Mouse (Mus musculus) lung, embryonic 14.5 days (tissue): ENCODE measurements around the gene Irak2. TPM values are rescaled to one million over a fixed set of nuclear protein-coding genes. Genes with fewer than 3 reads are reported as not detected.
A peak's percentile ranks its signal among the peaks of the same experiment; 100 is the strongest.

ENCODE experiments used
- ATAC-seq: fragments of 200-750 bp; cut with Nextera tagmentation; 2 replicates; pipeline ENCODE4 v1.8.0; 2017; ENCODE audit warnings: mild to moderate bottlenecking, moderate TSS enrichment, moderate library complexity; ENCODE audit not compliant: insufficient read depth
- DNase-seq: peaks from one replicate; pipeline ENCODE4 v3.0.0-alpha.2; 2015
- H3K27ac ChIP-seq: fragments of 300-500 bp; sonication (generic); 2 replicates; pipeline ENCODE4 v1.5.1; 2014; ENCODE audit warnings: low read depth, mild to moderate bottlenecking, moderate library complexity
- H3K27me3 ChIP-seq: fragments of 300-500 bp; sonication (generic); 2 replicates; pipeline ENCODE4 v1.6.1; 2014; ENCODE audit warnings: low read length, control low read depth; ENCODE audit not compliant: insufficient read depth
- H3K36me3 ChIP-seq: fragments of 300-500 bp; sonication (generic); 2 replicates; pipeline ENCODE4 v1.6.1; 2014; ENCODE audit warnings: control low read depth; ENCODE audit not compliant: insufficient read depth
- H3K4me1 ChIP-seq: fragments of 300-500 bp; sonication (generic); 2 replicates; pipeline ENCODE4 v1.6.1; 2014; ENCODE audit warnings: antibody characterized with exemption, control low read depth; ENCODE audit not compliant: insufficient read depth
- H3K4me2 ChIP-seq: fragments of 300-500 bp; sonication (generic); 2 replicates; pipeline ENCODE4 v1.6.1; 2014; ENCODE audit warnings: mild to moderate bottlenecking
- H3K4me3 ChIP-seq: fragments of 300-500 bp; sonication (generic); 2 replicates; pipeline ENCODE4 v1.5.1; 2014; ENCODE audit warnings: low read depth, low read length
- H3K9ac ChIP-seq: fragments of 300-500 bp; sonication (generic); 2 replicates; pipeline ENCODE4 v1.6.1; 2014
- H3K9me3 ChIP-seq: fragments of 300-500 bp; sonication (generic); 2 replicates; pipeline ENCODE4 v1.6.1; 2016; ENCODE audit warnings: low read depth, low read length, control low read depth
- CTCF ChIP-seq: IDR thresholded peaks from 2 replicates; pipeline ENCODE4 v1.5.1; 2016; ENCODE audit warnings: antibody characterized with exemption, low read depth
- WGBS: fragments of 180-500 bp; shearing (Covaris S2); extraction: QIAGEN DNeasy Blood & Tissue Kit; methylation state at CpG from one replicate; pipeline ENCODE4 v1.1.7; 2014; 5-methylcytosine and 5-hydroxymethylcytosine counted together
- polyA plus RNA-seq: library from polyadenylated mRNA; unstranded; fragments of >200 nt; fragmentation: Nextera tagmentation; extraction: Ambion mirVana; gene quantifications from 2 replicates; pipeline ENCODE4 v1.2.1, GENCODE M21; 2014

Gene Irak2
- polyA plus RNA-seq, 1 experiment from 2014 or later = 3.1 TPM

DNA sequence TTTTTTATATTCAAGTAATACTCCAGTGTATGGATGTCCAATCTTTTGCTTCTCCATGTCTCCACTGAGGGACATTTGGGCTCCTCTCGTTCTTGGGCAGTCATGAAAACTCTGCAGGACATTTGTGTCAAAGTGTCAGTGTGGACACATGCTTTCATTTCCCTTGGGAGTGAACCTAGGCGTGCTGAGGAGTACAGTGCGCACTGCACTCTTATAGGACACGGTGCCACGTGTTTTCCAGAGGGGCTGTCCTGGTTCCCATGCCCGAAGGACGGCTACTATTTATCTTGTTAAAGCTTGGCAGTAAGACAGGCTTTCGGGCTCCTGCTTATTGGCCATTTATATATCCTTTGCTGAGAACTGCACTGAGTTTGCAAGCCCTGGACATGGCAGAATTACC, 4.3 kb downstream of the Irak2 start:
- H3K4me2 ChIP-seq = no peak overlapping the region
- DNase-seq (no peak), ATAC-seq (no peak)
- no peaks in the 10 kb centered on the region for H3K27me3 ChIP-seq
- no peaks in the 10 kb centered on the region for H3K4me1 ChIP-seq
- no peak overlapping the region for H3K4me3 ChIP-seq
- H3K36me3 ChIP-seq = no peaks in the 10 kb centered on the region
- 79% methylated on average over 8 of the region's 8 CpGs for WGBS
- H3K9me3 ChIP-seq = no peaks in the 10 kb centered on the region
- no peak overlapping the region for H3K27ac ChIP-seq
- no peak overlapping the region for H3K9ac ChIP-seq
- TF ChIP-seq CTCF = no peak

DNA sequence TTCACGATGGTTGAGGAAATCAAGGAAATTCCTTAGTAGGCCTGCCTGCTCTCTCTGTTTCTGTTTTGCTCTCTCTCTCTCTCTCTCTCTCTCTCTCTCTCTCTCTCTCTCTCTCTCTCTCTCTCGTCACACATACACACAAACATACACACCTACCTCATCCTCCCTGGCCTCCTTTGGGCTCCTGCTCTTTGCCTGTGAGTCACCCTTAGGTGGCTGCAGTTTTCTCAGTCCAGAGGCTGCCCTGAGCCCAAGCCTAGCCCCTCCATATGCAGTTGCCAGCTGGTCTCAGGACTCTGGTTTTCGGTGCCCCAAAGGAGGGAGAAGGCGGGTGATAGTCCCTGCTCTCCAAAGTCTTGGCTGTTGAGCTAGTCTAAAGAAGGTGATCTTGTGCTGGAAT, 4.8 kb downstream of the Irak2 start:
- TF ChIP-seq CTCF = no peak
- Histone ChIP-seq H3K9ac (no peak overlapping the region), H3K27ac (no peak overlapping the region), H3K27me3 (no peaks in the 10 kb centered on the region), H3K4me3 (no peak overlapping the region), H3K4me2 (no peak overlapping the region), H3K4me1 (no peaks in the 10 kb centered on the region), H3K9me3 (no peaks in the 10 kb centered on the region), H3K36me3 (no peaks in the 10 kb centered on the region)
- no peak for DNase-seq
- 84% methylated on average over 4 of the region's 4 CpGs for WGBS
- no peak for ATAC-seq

DNA sequence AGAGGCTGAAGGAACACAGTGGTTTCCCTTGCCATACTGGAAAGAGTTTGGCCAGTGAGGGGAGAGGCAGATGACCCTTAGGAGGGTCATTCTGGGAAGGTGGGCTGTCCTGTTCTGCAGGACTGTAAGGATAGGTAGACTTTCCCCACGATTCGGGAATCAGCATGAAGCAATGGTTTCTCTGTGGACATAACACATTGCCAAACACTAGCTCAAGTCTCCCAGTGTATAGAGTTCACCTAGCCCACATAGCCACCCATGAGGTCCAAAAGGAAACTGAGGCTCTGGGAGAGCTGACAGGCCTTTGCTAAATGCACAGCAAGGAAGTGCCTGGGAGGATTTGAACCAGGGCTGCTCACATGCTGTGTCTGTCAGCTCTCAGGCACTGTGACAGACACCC, 5.7 kb downstream of the Irak2 start:
- Histone ChIP-seq H3K4me1 (no peaks in the 10 kb centered on the region), H3K4me3 (no peak overlapping the region), H3K4me2 (no peak overlapping the region), H3K36me3 (no peaks in the 10 kb centered on the region), H3K9ac (no peak overlapping the region), H3K9me3 (no peaks in the 10 kb centered on the region), H3K27ac (no peak overlapping the region; the same call in 1 of the 2 replicates), H3K27me3 (no peaks in the 10 kb centered on the region)
- TF ChIP-seq CTCF = no peak
- no peak for DNase-seq
- 87% methylated on average over 2 of the region's 2 CpGs for WGBS
- no peak for ATAC-seq

DNA sequence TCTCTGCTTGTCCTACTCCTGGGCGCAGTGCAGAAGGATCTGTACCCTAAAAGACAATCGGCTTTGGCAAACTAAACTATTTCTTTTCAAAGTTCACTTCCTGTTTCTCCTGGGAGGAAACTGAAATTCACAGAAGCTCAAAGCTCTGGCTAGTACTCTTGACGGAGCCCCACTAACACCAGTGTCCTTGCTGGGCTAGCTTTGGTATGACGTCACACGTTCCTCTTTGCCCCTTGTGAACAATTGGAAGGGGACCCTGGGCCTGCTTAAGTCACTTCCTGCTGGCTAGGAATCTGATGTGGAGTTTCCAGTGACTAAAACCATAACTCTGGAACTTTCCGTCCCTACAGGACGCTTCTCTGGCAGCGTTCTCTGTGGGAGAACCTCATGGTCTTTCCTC, 6.5 kb downstream of the Irak2 start:
- no peak overlapping the region for H3K9ac ChIP-seq
- no peaks in the 10 kb centered on the region for H3K27me3 ChIP-seq
- H3K27ac ChIP-seq = peak overlapping the region; percentile 63; the same call in 1 of the 2 replicates
- peak; percentile 53 for DNase-seq
- WGBS = 81% methylated on average over 8 of the region's 8 CpGs
- H3K36me3 ChIP-seq = no peaks in the 10 kb centered on the region
- no peak overlapping the region for H3K4me2 ChIP-seq
- no peaks in the 10 kb centered on the region for H3K4me1 ChIP-seq
- ATAC-seq = no peak
- TF ChIP-seq CTCF = no peak
- H3K4me3 ChIP-seq = no peak overlapping the region
- no peaks in the 10 kb centered on the region for H3K9me3 ChIP-seq

DNA sequence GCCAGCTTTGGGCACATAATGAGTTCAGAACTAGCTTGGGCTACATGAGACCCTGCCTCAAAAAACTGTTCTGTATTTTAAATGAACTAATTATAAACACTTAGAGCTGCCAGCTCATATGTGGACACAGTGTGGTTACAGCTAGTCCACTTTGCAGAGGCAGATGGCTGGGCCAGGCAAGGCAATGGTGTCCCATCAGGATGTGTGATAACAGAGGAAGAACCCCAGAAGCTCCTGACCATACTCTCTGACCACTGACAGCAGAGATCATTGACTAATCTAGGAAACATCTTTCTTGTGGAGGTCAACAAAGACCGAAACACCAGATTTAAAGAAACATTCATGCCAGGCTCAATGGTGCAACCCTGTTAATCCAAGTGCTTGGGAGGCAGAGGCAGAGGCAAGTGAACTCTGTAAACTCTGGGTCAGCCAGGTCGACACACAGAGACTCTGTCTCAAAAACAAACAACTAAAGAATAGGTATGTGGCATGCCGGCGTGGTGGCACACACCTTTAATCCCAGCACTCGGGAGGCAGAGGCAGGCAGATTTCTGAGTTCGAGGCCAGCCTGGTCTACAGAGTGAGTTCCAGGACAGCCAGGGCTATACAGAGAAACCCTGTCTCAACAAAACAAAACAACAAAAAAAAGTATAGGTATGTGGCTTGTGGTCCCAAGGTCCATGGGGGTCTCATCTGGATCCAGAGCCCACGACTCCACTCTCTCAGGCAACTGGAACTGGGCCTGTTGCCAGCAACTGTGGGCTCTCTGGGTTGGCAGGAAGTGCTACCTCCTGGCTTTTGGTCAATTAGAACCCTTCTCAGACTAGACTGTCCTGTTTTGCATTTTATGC, 11.3 kb downstream of the Irak2 start:
- Histone ChIP-seq H3K4me3 (no peak overlapping the region), H3K9ac (no peak overlapping the region), H3K36me3 (no peaks in the 10 kb centered on the region), H3K9me3 (no peaks in the 10 kb centered on the region), H3K27me3 (no peaks in the 10 kb centered on the region), H3K4me2 (no peak overlapping the region), H3K4me1 (no peaks in the 10 kb centered on the region; the same call in 1 of the 2 replicates), H3K27ac (no peak overlapping the region)
- no peak for DNase-seq
- 70% methylated on average over 7 of the region's 7 CpGs for WGBS
- no peak for TF ChIP-seq CTCF
- ATAC-seq = no peak

DNA sequence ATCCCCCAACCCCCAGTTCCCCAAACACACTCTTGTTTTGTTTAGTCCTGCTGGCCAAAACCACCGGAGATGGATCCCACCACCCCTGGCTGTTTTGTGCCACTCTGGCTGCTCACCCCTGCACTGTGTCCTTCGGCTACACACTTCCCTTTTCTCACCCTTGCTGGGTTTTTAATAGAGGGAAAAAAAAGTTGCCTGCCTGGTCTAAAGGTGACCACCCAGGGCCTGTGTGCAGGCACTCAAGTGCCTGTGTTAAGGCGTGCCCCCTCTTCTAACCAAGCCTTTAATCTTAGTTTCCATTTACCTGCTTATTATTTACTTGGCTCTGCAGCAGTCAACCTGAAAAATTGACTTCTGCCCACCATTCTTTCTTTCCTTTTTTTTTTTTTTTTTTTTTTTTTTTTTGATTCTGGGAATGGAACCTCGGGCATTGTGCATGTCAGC, 12.0 kb downstream of the Irak2 start:
- Histone ChIP-seq H3K27me3 (no peaks in the 10 kb centered on the region), H3K27ac (no peak overlapping the region), H3K9ac (no peak overlapping the region), H3K4me1 (no peaks in the 10 kb centered on the region; the same call in 1 of the 2 replicates), H3K36me3 (no peaks in the 10 kb centered on the region), H3K4me3 (no peak overlapping the region), H3K9me3 (no peaks in the 10 kb centered on the region), H3K4me2 (no peak overlapping the region)
- no peak for DNase-seq
- no peak for TF ChIP-seq CTCF
- 50% methylated on average over 4 of the region's 4 CpGs for WGBS
- ATAC-seq = no peak

DNA sequence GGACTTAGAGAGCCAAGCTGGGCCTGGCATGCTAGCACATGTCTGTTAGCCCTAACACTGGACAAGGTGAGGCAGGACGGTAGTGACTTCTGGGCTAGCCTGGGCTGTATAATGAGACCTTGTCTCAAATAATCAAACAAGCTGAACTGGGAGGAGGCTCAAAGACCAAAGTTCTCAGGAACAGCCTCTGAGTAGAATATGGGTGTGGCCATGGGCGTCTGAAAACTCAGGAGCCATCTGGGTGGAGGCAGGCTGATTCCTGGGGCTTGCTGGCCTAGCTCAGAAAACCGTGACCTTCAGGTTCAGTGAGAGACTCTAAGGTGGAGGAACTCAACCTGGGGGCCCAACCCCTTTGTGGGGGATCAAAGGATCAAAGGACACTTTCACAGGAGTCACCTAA, 13.4 kb downstream of the Irak2 start:
- H3K27me3 ChIP-seq = no peaks in the 10 kb centered on the region
- H3K4me1 ChIP-seq = no peaks in the 10 kb centered on the region; the same call in 1 of the 2 replicates
- no peak for DNase-seq
- no peak for TF ChIP-seq CTCF
- H3K36me3 ChIP-seq = no peaks in the 10 kb centered on the region
- H3K4me3 ChIP-seq = no peak overlapping the region
- H3K9ac ChIP-seq = no peak overlapping the region
- WGBS = 63% methylated on average over 3 of the region's 3 CpGs
- H3K4me2 ChIP-seq = no peak overlapping the region
- H3K9me3 ChIP-seq = no peaks in the 10 kb centered on the region
- no peak overlapping the region for H3K27ac ChIP-seq
- ATAC-seq = no peak
